Mouse (Mus musculus) kidney, embryonic 14.5 days (tissue): ENCODE data around the gene 4930407I10Rik. TPM values are rescaled to one million over a fixed set of nuclear protein-coding genes. Genes with fewer than 3 reads are reported as not detected.

Experiments used
- ATAC-seq: fragments of 200-750 bp; cut with Nextera tagmentation; 2 replicates; pipeline ENCODE4 v1.8.0; 2017; ENCODE audit warnings: moderate number of reproducible peaks, mild to moderate bottlenecking, moderate TSS enrichment, moderate library complexity; ENCODE audit not compliant: low FRiP score, low TSS enrichment
- H3K27ac ChIP-seq: fragments of 300-500 bp; sonication (generic); 2 replicates; pipeline ENCODE4 v1.5.1; 2014; ENCODE audit warnings: low read depth, mild to moderate bottlenecking, low read length, moderate library complexity, mixed read lengths
- H3K27me3 ChIP-seq: fragments of 300-500 bp; sonication (generic); 2 replicates; pipeline ENCODE4 v1.6.1; 2014; ENCODE audit warnings: mild to moderate bottlenecking, low read length; ENCODE audit not compliant: control insufficient read depth, insufficient read depth
- H3K36me3 ChIP-seq: fragments of 300-500 bp; sonication (generic); 2 replicates; pipeline ENCODE4 v1.6.1; 2014; ENCODE audit warnings: low read length, mixed read lengths; ENCODE audit not compliant: control insufficient read depth, insufficient read depth
- H3K4me1 ChIP-seq: fragments of 300-500 bp; sonication (generic); 2 replicates; pipeline ENCODE4 v1.6.1; 2014; ENCODE audit warnings: low read length, mixed read lengths; ENCODE audit not compliant: control insufficient read depth, insufficient read depth
- H3K4me2 ChIP-seq: fragments of 300-500 bp; sonication (generic); replicated peaks from 2 replicates; pipeline ENCODE4 v1.6.1; 2014; ENCODE audit warnings: low read depth, mild to moderate bottlenecking, low read length
- H3K4me3 ChIP-seq: fragments of 300-500 bp; sonication (generic); 2 replicates; pipeline ENCODE4 v1.5.1; 2014; ENCODE audit warnings: mild to moderate bottlenecking, low read length
- H3K9ac ChIP-seq: fragments of 300-500 bp; sonication (generic); 2 replicates; pipeline ENCODE4 v1.6.1; 2014; ENCODE audit warnings: low read depth, mild to moderate bottlenecking, low read length, moderate library complexity
- H3K9me3 ChIP-seq: fragments of 300-500 bp; sonication (generic); 2 replicates; pipeline ENCODE4 v1.6.1; 2016; ENCODE audit warnings: low read length; ENCODE audit not compliant: control insufficient read depth
- WGBS: fragments of 180-500 bp; shearing (Covaris S2); extraction: QIAGEN DNeasy Blood & Tissue Kit; methylation state at CpG from one replicate; pipeline ENCODE4 v1.1.7; 2014; 5-methylcytosine and 5-hydroxymethylcytosine counted together
- polyA plus RNA-seq: library from polyadenylated mRNA; unstranded; fragments of >200 nt; fragmentation: Nextera tagmentation; extraction: Ambion mirVana; gene quantifications from 2 replicates; pipeline ENCODE4 v1.2.1, GENCODE M21; 2014

The 4930407I10Rik gene
- not detected in 2 replicates for polyA plus RNA-seq

- no peak within 1 kb of the TSS for H3K9ac ChIP-seq
- peaks cover 9% of the 10 kb centered on the region; the same call in 1 of the 2 replicates for H3K27me3 ChIP-seq
- H3K9me3 ChIP-seq, result no peaks in the 10 kb centered on the region
- WGBS, result 82% methylated on average over 1 of the region's 1 CpGs
- no peak within 1 kb of the TSS for H3K27ac ChIP-seq
- no peak for ATAC-seq
- H3K4me3 ChIP-seq, result no peak within 1 kb of the TSS
- no peaks in the 10 kb centered on the region for H3K4me1 ChIP-seq
- no peaks in the 10 kb centered on the region for H3K36me3 ChIP-seq
- no peak within 1 kb of the TSS for H3K4me2 ChIP-seq
Observed at GRCm38 (mm10) chr15:82058719-82059201, at the start of gene 4930407I10Rik. TSS of gene 4930407I10Rik (plus strand) at chr15:82059151.

GRCm38 (mm10) chr15:82011947-82012346 lies 47.0 kb upstream of the 4930407I10Rik start:
- peaks cover 10% of the 10 kb centered on the region; the same call in 1 of the 2 replicates for H3K4me1 ChIP-seq
- H3K9ac ChIP-seq, result no peak overlapping the region
- H3K9me3 ChIP-seq, result no peaks in the 10 kb centered on the region
- H3K4me3 ChIP-seq, result no peak overlapping the region
- ATAC-seq, result no peak
- H3K27ac ChIP-seq, result no peak overlapping the region
- H3K36me3 ChIP-seq, result no peaks in the 10 kb centered on the region
- H3K27me3 ChIP-seq, result no peaks in the 10 kb centered on the region
- H3K4me2 ChIP-seq, result no peak overlapping the region
- 88% methylated on average over 6 of the region's 6 CpGs for WGBS

GRCm38 (mm10) chr15:82014745-82015391 lies 44.1 kb upstream of the 4930407I10Rik start:
- no peak for ATAC-seq
- Histone ChIP-seq H3K27ac (no peak overlapping the region), H3K9ac (peak overlapping the region; percentile 85), H3K27me3 (no peaks in the 10 kb centered on the region), H3K4me1 (peaks cover 10% of the 10 kb centered on the region; the same call in 1 of the 2 replicates), H3K9me3 (no peaks in the 10 kb centered on the region), H3K4me3 (peak overlapping the region; percentile 97), H3K36me3 (peaks cover 3% of the 10 kb centered on the region; the same call in 1 of the 2 replicates), H3K4me2 (peak overlapping the region; percentile 87)
- 19% methylated on average over 9 of the region's 9 CpGs for WGBS

- under 1% methylated on average over 39 of the region's 39 CpGs for WGBS
- Histone ChIP-seq H3K4me2 (peak overlapping the region; percentile 87), H3K36me3 (peaks cover 4% of the 10 kb centered on the region; the same call in 1 of the 2 replicates), H3K9me3 (no peaks in the 10 kb centered on the region), H3K27me3 (no peaks in the 10 kb centered on the region), H3K4me3 (peak overlapping the region; percentile 97), H3K9ac (peak overlapping the region; percentile 85), H3K27ac (peak overlapping the region; percentile 74; the same call in 1 of the 2 replicates), H3K4me1 (peaks cover 10% of the 10 kb centered on the region; the same call in 1 of the 2 replicates)
- ATAC-seq, result peak; percentile 60
Observed at GRCm38 (mm10) chr15:82015392-82016100, 43.4 kb upstream of the 4930407I10Rik start.

GRCm38 (mm10) chr15:82016101-82016808 lies 42.7 kb upstream of the 4930407I10Rik start:
- ATAC-seq, result peak; percentile 95
- under 1% methylated on average over 53 of the region's 53 CpGs for WGBS
- Histone ChIP-seq H3K36me3 (peaks cover 6% of the 10 kb centered on the region; the same call in 1 of the 2 replicates), H3K27ac (peak overlapping the region; percentile 74; the same call in 1 of the 2 replicates), H3K4me3 (peak overlapping the region; percentile 97), H3K4me1 (peaks cover 10% of the 10 kb centered on the region; the same call in 1 of the 2 replicates), H3K9me3 (no peaks in the 10 kb centered on the region), H3K27me3 (no peaks in the 10 kb centered on the region), H3K4me2 (peak overlapping the region; percentile 87), H3K9ac (peak overlapping the region; percentile 85)

GRCm38 (mm10) chr15:82016830-82017229 lies 42.1 kb upstream of the 4930407I10Rik start:
- Histone ChIP-seq H3K4me2 (peak overlapping the region; percentile 87), H3K4me1 (peaks cover 10% of the 10 kb centered on the region; the same call in 1 of the 2 replicates), H3K27me3 (no peaks in the 10 kb centered on the region), H3K9ac (peak overlapping the region; percentile 71), H3K4me3 (peak overlapping the region; percentile 97), H3K27ac (peak overlapping the region; percentile 73; the same call in 1 of the 2 replicates), H3K9me3 (no peaks in the 10 kb centered on the region), H3K36me3 (peaks cover 12% of the 10 kb centered on the region; the same call in 1 of the 2 replicates)
- no peak for ATAC-seq
- 19% methylated on average over 6 of the region's 6 CpGs for WGBS

GRCm38 (mm10) chr15:82017461-82017860 lies 41.5 kb upstream of the 4930407I10Rik start:
- Histone ChIP-seq H3K9me3 (no peaks in the 10 kb centered on the region), H3K4me1 (peaks cover 10% of the 10 kb centered on the region; the same call in 1 of the 2 replicates), H3K27ac (no peak overlapping the region), H3K4me3 (no peak overlapping the region; the same call in 1 of the 2 replicates), H3K27me3 (no peaks in the 10 kb centered on the region), H3K36me3 (peaks cover 16% of the 10 kb centered on the region; the same call in 1 of the 2 replicates), H3K9ac (no peak overlapping the region), H3K4me2 (no peak overlapping the region)
- 77% methylated on average over 4 of the region's 4 CpGs for WGBS
- ATAC-seq, result no peak

- Histone ChIP-seq H3K4me2 (no peak overlapping the region), H3K27me3 (no peaks in the 10 kb centered on the region), H3K36me3 (peaks cover 32% of the 10 kb centered on the region), H3K9me3 (no peaks in the 10 kb centered on the region), H3K4me3 (no peak overlapping the region), H3K4me1 (peaks cover 5% of the 10 kb centered on the region; the same call in 1 of the 2 replicates), H3K27ac (no peak overlapping the region), H3K9ac (no peak overlapping the region)
- WGBS, result 81% methylated on average over 3 of the region's 3 CpGs
- ATAC-seq, result no peak
Observed at GRCm38 (mm10) chr15:82019288-82019687, 39.7 kb upstream of the 4930407I10Rik start.
